Mouse (Mus musculus): ENCODE results near the gene Clca4a. TPM values are rescaled to one million over a fixed set of nuclear protein-coding genes. Genes with fewer than 3 reads are reported as not detected.

The Clca4a gene
- total RNA-seq (2014; fragmentation: Nextera tagmentation): not detected in 2 replicates
- not detected in 2 replicates for total RNA-seq (2017)
- polyA plus RNA-seq (2012): not detected in 2 replicates

GRCm38 (mm10) chr3:144974945-144975344, at the start of gene Clca4a:
Clca4a (minus strand) TSS chr3:144975045.
- Histone ChIP-seq H3K4me3 (ENCODE audit: low read depth, low read length) (no peak within 1 kb of the TSS), H3K9me3 (replicated peaks) (no peaks in the 10 kb centered on the region)
- ATAC-seq (ENCODE audit: extremely low read depth, insufficient number of reproducible peaks, low FRiP score, poor library complexity, severe bottlenecking): no peak

GRCm38 (mm10) chr3:145017807-145018206, 43.0 kb upstream of the Clca4a start:
- no peaks in the 10 kb centered on the region for H3K9me3 ChIP-seq (replicated peaks)
- H3K4me3 ChIP-seq (ENCODE audit: low read depth, low read length): no peak overlapping the region
- TF ChIP-seq GATA2 (IDR thresholded peaks at IDR 0.05; ENCODE audit: borderline replicate concordance, low read depth, low read length) (no peak), POLR2AphosphoS5 (IDR thresholded peaks at IDR 0.05; ENCODE audit: insufficient replicate concordance, low read depth, low read length) (no peak), GATA1 (IDR thresholded peaks at IDR 0.05; ENCODE audit: borderline replicate concordance, low read length) (no peak), TAL1 (conservative IDR thresholded peaks at IDR 0.05; ENCODE audit: low read depth, low read length) (no peak), CTCF (IDR thresholded peaks at IDR 0.05; ENCODE audit: low read depth, low read length) (no peak)
- no peak for ATAC-seq (ENCODE audit: extremely low read depth, insufficient number of reproducible peaks, low FRiP score, poor library complexity, severe bottlenecking)
- DNase-seq (ENCODE audit: low spot score): no peak
- H3K27me3 ChIP-seq (ENCODE audit: insufficient read depth, low read length): peaks cover 12% of the 10 kb centered on the region
- H3K36me3 ChIP-seq (replicated peaks): no peaks in the 10 kb centered on the region
- peaks cover 3% of the 10 kb centered on the region for H3K4me1 ChIP-seq (ENCODE audit: insufficient read depth, low read depth, low read length)

More at GRCm38 (mm10) chr3:144974945-144975344, at the start of gene Clca4a:
- Histone ChIP-seq H3K27me3 (ENCODE audit: insufficient read depth, low read length) (peaks cover 4% of the 10 kb centered on the region; the same call in 1 of the 2 replicates), H3K4me1 (ENCODE audit: insufficient read depth, low read depth, low read length) (no peaks in the 10 kb centered on the region), H3K36me3 (replicated peaks) (no peaks in the 10 kb centered on the region)
- no peak for DNase-seq (ENCODE audit: low spot score)
- TF ChIP-seq TAL1 (conservative IDR thresholded peaks at IDR 0.05; ENCODE audit: low read depth, low read length) (no peak), POLR2AphosphoS5 (IDR thresholded peaks at IDR 0.05; ENCODE audit: insufficient replicate concordance, low read depth, low read length) (no peak)

GRCm38 (mm10) chr3:145004422-145004821, 29.6 kb upstream of the Clca4a start:
- no peaks in the 10 kb centered on the region for H3K9me3 ChIP-seq (replicated peaks)
- no peaks in the 10 kb centered on the region for H3K36me3 ChIP-seq (replicated peaks)
- no peak for TF ChIP-seq GATA1 (IDR thresholded peaks at IDR 0.05; ENCODE audit: borderline replicate concordance, low read length)
- no peak for TF ChIP-seq GATA2 (IDR thresholded peaks at IDR 0.05; ENCODE audit: borderline replicate concordance, low read depth, low read length)
- TF ChIP-seq CTCF (IDR thresholded peaks at IDR 0.05; ENCODE audit: low read depth, low read length): no peak
- no peak for TF ChIP-seq POLR2AphosphoS5 (IDR thresholded peaks at IDR 0.05; ENCODE audit: insufficient replicate concordance, low read depth, low read length)
- no peak for TF ChIP-seq TAL1 (conservative IDR thresholded peaks at IDR 0.05; ENCODE audit: low read depth, low read length)
- H3K4me1 ChIP-seq (ENCODE audit: insufficient read depth, low read depth, low read length): 0 out of 2 replicates have a peak, but pooled peaks cover 2% of the 10 kb centered on the region
- ATAC-seq (ENCODE audit: extremely low read depth, insufficient number of reproducible peaks, low FRiP score, poor library complexity, severe bottlenecking): no peak
- peaks cover 23% of the 10 kb centered on the region for H3K27me3 ChIP-seq (ENCODE audit: insufficient read depth, low read length)
- DNase-seq (ENCODE audit: low spot score): peak; percentile 15
- H3K4me3 ChIP-seq (ENCODE audit: low read depth, low read length): no peak overlapping the region

GRCm38 (mm10) chr3:145000912-145001311, 26.1 kb upstream of the Clca4a start:
- Histone ChIP-seq H3K27me3 (ENCODE audit: insufficient read depth, low read length) (peaks cover 23% of the 10 kb centered on the region), H3K36me3 (replicated peaks) (no peaks in the 10 kb centered on the region), H3K4me3 (ENCODE audit: low read depth, low read length) (no peak overlapping the region), H3K4me1 (ENCODE audit: insufficient read depth, low read depth, low read length) (0 out of 2 replicates have a peak, but pooled peaks cover 2% of the 10 kb centered on the region), H3K9me3 (replicated peaks) (no peaks in the 10 kb centered on the region)
- TF ChIP-seq TAL1 (conservative IDR thresholded peaks at IDR 0.05; ENCODE audit: low read depth, low read length): no peak
- TF ChIP-seq CTCF (IDR thresholded peaks at IDR 0.05; ENCODE audit: low read depth, low read length): no peak
- no peak for TF ChIP-seq GATA1 (IDR thresholded peaks at IDR 0.05; ENCODE audit: borderline replicate concordance, low read length)
- TF ChIP-seq GATA2 (IDR thresholded peaks at IDR 0.05; ENCODE audit: borderline replicate concordance, low read depth, low read length): no peak
- TF ChIP-seq POLR2AphosphoS5 (IDR thresholded peaks at IDR 0.05; ENCODE audit: insufficient replicate concordance, low read depth, low read length): no peak
- DNase-seq (ENCODE audit: low spot score) (no peak), ATAC-seq (ENCODE audit: extremely low read depth, insufficient number of reproducible peaks, low FRiP score, poor library complexity, severe bottlenecking) (no peak)

GRCm38 (mm10) chr3:144993055-144993454, 18.2 kb upstream of the Clca4a start:
- TF ChIP-seq CTCF (IDR thresholded peaks at IDR 0.05; ENCODE audit: low read depth, low read length) (no peak), TAL1 (conservative IDR thresholded peaks at IDR 0.05; ENCODE audit: low read depth, low read length) (no peak), GATA1 (IDR thresholded peaks at IDR 0.05; ENCODE audit: borderline replicate concordance, low read length) (no peak), POLR2AphosphoS5 (IDR thresholded peaks at IDR 0.05; ENCODE audit: insufficient replicate concordance, low read depth, low read length) (no peak), GATA2 (IDR thresholded peaks at IDR 0.05; ENCODE audit: borderline replicate concordance, low read depth, low read length) (no peak)
- Histone ChIP-seq H3K27me3 (ENCODE audit: insufficient read depth, low read length) (no peaks in the 10 kb centered on the region), H3K9me3 (replicated peaks) (no peaks in the 10 kb centered on the region), H3K4me1 (ENCODE audit: insufficient read depth, low read depth, low read length) (no peaks in the 10 kb centered on the region), H3K4me3 (ENCODE audit: low read depth, low read length) (no peak overlapping the region), H3K36me3 (replicated peaks) (no peaks in the 10 kb centered on the region)
- ATAC-seq (ENCODE audit: extremely low read depth, insufficient number of reproducible peaks, low FRiP score, poor library complexity, severe bottlenecking): no peak
- DNase-seq (ENCODE audit: low spot score): no peak

GRCm38 (mm10) chr3:144992618-144993017, 17.8 kb upstream of the Clca4a start:
- Histone ChIP-seq H3K4me3 (ENCODE audit: low read depth, low read length) (no peak overlapping the region), H3K27me3 (ENCODE audit: insufficient read depth, low read length) (no peaks in the 10 kb centered on the region), H3K4me1 (ENCODE audit: insufficient read depth, low read depth, low read length) (no peaks in the 10 kb centered on the region), H3K9me3 (replicated peaks) (no peaks in the 10 kb centered on the region), H3K36me3 (replicated peaks) (no peaks in the 10 kb centered on the region)
- DNase-seq (ENCODE audit: low spot score) (no peak), ATAC-seq (ENCODE audit: extremely low read depth, insufficient number of reproducible peaks, low FRiP score, poor library complexity, severe bottlenecking) (no peak)
- no peak for TF ChIP-seq GATA2 (IDR thresholded peaks at IDR 0.05; ENCODE audit: borderline replicate concordance, low read depth, low read length)
- TF ChIP-seq POLR2AphosphoS5 (IDR thresholded peaks at IDR 0.05; ENCODE audit: insufficient replicate concordance, low read depth, low read length): no peak
- TF ChIP-seq TAL1 (conservative IDR thresholded peaks at IDR 0.05; ENCODE audit: low read depth, low read length): no peak
- no peak for TF ChIP-seq CTCF (IDR thresholded peaks at IDR 0.05; ENCODE audit: low read depth, low read length)
- TF ChIP-seq GATA1 (IDR thresholded peaks at IDR 0.05; ENCODE audit: borderline replicate concordance, low read length): no peak

Data from G1E (cell line).